Mouse (Mus musculus): ENCODE measurements around the gene Hist2h3c2.

DNA sequence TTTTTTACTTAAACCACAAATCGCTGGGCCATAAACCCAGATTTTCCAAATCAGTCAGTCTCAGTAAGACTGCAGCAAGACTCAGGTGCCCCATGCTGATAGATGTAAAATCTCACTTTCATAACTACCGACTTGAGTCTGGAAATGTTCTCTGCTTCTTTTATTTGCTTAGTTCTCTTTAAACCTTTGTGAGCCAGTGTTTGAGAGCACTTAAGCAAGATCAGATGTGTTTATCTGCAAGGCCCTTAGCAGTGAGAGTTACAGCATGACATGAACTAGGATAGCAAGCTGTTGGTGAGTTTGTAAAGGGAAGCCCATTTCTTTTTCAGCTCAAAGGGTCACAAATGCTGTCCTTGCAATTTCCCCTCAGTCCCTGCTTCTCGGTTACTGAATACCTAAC lies 18.3 kb upstream of the Hist2h3c2 start:
- TF ChIP-seq CTCF (IDR thresholded peaks at IDR 0.05; ENCODE audit: borderline replicate concordance, insufficient read depth, low read depth, low read length) (no peak), POLR2A (IDR thresholded peaks at IDR 0.05; ENCODE audit: borderline replicate concordance, insufficient read depth, low read length) (no peak)

All from cerebellum, adult 2 months (tissue).